Mouse (Mus musculus) T-helper 1 cell (primary cell): ENCODE data around the gene Grik4.
"Not testable (repeated sequence)": the region's sequence is repeated elsewhere in the genome, so short reads cannot be mapped to it uniquely, and the experiment has no call there.

Source experiments
- in situ Hi-C: fragments of 300-600 bp; cut with MboI, MseI; formaldehyde crosslinking; loops from one replicate; pipeline ENCODE4 v1.15.1; 2025; ENCODE audit warnings: high pct_unique_total_duplicates

Grik4 gene

DNA sequence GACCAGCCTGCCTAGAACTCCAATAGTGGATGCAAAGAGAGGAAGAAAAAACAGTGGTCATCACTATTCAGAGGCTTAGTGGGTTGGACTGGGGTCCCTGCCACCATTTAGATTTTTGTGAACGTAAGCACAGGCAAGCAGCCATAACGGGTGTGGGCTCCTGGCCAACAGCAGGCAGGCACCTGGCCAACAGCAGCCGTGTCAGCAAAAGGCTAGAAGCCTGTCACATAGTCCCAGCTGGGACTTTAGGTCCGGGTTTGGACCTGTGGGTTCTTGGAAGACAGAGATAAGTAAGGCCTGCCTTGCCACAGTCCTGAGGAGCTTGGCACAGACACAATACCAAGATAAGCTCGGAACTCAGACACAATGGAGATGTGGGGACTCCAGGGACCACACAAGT is 145.1 kb downstream of the Grik4 start:
- in situ Hi-C loops: no loop called here

DNA sequence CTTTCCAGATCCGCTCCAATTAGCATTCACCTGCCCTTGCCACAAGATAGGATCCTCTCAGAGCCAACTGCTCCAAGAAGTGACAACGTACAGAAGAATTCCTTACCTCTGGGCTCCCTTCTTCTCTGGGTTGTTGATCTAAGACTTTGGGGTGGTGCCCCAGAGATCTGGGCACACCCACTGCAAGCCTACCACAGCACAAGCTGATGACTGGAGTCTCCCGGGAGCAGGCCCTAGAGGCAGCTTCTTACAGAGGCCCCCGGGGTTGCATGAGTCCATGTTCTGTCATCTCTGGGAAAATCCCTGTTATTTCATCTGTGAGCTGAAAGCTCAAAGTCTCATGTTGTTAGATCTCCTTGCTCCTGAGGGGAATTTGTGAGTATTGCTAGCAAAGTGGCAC is 146.0 kb downstream of the Grik4 start:
- in situ Hi-C loops: no loop called here

GRCm38 (mm10) chr9:42797276-42797675 is 147.0 kb downstream of the Grik4 start:
- in situ Hi-C loops: no loop called here

GRCm38 (mm10) chr9:42795881-42796280 is 148.4 kb downstream of the Grik4 start:
- in situ Hi-C loops: no loop called here

DNA sequence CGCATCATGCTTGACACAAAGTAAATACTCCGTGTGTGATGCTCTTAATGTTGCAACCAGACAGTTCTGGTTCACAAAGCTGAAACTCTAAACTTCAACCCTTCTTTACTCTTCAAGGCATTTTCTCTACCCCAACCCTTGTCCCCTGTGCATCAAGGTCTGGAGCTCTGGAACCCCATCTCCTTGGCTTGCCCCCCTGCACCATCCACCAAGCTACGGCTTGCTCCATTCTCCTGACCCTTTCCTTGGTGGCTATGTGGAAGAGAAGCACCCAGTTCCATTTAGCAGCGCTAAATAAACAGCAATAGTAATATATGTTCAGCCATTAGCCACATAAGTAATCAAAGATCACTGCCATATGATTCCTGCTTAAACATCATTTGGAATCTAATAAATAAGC is 150.3 kb downstream of the Grik4 start:
- in situ Hi-C loops: no loop called here

- in situ Hi-C loops: no loop called here
These were observed 150.7 kb downstream of the Grik4 start for GRCm38 (mm10) chr9:42793581-42793980.

GRCm38 (mm10) chr9:42792381-42792780 is 151.9 kb downstream of the Grik4 start:
- in situ Hi-C loops: no loop called here

DNA sequence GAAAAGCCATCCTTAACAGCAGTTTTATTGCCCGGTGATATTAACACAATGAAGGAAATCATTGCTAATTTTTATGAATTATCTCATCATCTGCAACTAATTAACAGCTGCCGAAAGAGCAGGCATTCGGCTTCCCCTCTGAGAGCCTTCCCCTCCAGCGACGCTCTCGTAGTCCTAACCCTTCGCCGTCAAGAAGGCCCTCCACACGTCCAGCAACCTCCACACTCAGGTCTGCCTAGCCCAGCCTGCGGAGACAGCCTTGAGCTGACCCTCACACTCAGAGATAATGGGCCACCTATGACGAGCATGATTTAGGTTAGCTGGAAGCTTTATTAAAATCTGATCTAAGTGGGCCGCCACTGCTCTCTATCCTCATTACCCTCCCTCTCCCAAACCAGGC is 152.5 kb downstream of the Grik4 start:
- in situ Hi-C loops: no loop called here

DNA sequence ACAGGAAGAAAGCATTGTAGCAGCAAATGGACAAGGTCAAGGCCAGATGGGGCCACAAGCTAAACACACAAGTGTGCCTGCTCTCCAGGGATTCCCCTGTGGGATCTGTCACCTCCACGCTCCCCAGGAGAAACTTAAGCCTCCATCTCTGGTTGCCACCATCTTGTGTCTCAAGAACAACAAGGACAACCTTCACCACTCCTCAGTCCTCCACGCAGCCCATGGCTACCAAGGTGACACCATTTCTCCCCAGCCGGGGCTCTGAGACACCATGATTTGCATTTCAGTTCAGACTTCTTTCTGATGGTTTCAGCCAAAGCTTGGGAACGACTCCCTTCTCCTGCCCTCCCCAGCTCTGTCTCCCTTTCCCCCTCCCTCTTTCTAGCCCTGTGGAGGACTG is 152.9 kb downstream of the Grik4 start:
- in situ Hi-C loops: no loop called here

DNA sequence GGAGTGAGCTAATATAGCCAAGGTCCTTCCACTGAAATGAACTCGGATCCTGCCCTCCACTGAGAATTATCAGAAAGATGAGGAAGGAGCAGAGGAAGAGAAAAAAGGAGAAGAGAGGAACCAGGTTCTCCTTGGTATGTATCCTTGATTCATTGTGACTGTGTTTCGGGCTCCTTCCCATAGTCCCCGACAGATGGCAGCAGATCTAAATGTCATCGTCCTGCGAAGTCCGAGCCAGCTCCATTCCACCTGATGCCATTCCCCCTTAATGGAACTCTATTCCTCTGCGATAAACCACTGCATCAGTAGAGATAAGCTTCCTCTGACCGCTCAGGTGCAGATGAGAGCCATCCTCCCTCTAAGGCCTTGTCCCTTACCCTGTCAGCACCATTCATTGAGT is 155.8 kb downstream of the Grik4 start:
- in situ Hi-C loops: loop anchor here (5.0 kb wide), 1 partner anchor 159 kb away; no protein-coding TSS in a partner anchor

DNA sequence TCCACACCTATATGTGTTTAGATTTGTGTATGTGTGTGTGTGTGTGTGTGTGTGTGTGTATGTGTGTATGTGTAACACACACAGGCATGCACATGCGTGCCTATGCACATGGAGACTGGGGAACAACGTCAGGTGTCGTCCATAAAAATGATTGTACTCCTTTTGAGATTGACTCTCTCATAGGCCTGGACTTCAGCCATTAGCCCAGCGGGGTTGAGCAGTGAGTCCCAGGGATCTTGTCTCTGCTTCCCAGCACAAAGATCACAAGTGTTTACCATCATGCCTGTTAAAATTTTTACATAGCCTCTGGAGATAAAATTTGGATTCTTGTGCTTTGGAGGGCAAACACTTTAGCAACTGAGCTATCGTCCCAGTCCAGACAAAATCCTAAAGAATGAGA is 157.4 kb downstream of the Grik4 start:
- in situ Hi-C loops: loop anchor here (5.0 kb wide), 1 partner anchor 160 kb away; no protein-coding TSS in a partner anchor

- in situ Hi-C loops: loop anchor here (5.0 kb wide), 1 partner anchor 161 kb away; no protein-coding TSS in a partner anchor
These were observed 158.0 kb downstream of the Grik4 start for GRCm38 (mm10) chr9:42786286-42786685.

GRCm38 (mm10) chr9:42785173-42785830 is 159.0 kb downstream of the Grik4 start:
- in situ Hi-C loops: loop anchor here (5.0 kb wide), 1 partner anchor 162 kb away; no protein-coding TSS in a partner anchor

GRCm38 (mm10) chr9:42783248-42783903 is 160.9 kb downstream of the Grik4 start:
- in situ Hi-C loops: no loop called here

- in situ Hi-C loops: not testable (repeated sequence)
These were observed 165.6 kb downstream of the Grik4 start for GRCm38 (mm10) chr9:42778471-42779263.

DNA sequence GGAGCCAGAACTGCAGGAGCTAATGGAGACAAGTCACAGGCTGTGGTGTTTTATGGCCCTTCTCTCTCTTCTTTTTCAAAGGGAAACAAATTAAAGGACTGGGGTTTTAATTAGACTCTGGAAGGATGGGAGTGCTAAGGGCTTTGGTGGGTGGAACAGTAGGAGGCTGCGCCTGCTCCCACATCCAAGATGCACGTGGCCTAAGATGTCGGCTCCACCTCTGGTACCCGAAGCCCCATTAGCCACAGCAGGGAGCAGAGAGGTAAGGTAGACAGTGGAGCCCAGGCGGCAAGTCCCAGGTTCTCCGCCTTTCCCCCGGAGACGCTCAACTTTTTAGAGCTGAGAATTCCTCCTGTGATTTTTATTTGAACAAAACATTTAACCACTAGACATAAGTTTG is 166.4 kb downstream of the Grik4 start:
- in situ Hi-C loops: no loop called here

GRCm38 (mm10) chr9:42776804-42777203 is 167.5 kb downstream of the Grik4 start:
- in situ Hi-C loops: no loop called here

DNA sequence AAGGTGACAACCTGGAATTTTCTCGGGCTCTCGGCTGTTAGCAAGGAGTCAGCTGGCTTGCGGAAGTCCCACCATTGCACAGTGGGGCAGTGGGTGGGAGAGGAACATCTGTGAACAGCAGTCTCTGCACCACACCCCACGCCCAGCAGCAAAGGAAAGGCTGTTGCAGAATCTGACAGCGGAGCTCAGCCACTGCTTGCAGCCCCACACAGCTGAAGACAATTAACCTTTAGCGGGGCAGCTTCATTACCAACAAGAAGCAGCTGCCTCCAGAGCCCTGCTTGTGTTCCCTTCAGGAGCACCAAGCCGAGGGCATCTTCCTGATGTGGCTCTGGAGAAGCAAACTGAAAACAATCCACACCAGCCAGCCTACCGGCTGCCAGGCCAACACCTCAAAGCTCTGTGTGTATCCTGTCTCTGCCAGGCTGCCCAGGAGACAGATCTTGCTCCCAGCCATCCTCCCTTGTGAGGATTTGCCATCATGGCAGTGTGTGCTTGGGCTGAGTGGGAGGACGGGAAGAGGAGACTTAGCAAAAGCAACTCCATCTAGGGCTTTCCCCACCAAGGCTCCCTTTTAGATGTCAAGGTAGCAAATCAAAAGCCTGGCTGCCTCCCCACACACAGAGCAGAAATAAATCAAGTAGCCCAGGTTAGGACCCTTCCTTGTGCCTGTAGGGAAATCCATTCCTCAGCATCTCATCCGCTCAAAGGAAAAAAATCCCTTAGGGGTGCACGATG is 179.3 kb downstream of the Grik4 start:
- in situ Hi-C loops: no loop called here

DNA sequence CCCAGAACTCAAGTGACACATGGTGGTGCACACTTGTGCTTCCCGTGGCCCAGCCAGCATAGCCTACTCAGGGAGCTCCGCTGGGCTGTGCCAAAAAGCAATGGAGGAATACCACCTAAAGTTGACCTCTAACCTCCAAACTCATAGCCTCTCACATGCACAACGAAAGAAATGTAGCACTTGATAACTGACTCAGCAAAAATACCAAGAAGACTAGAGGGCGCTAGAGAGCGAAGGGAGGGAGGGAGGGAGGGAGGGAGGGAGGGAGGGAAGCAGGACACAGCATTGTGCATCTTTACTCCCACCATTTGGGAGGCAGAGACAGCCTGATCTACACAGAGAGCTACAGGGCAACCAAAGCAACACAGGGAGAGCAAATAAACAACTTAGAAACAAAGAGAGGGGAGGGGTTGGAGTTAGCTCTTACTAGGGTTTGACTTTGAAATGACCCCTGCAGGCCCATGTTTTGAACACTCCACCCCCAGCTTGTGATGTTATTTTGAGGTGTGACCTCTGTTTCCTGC is 185.5 kb downstream of the Grik4 start:
- in situ Hi-C loops: no loop called here

DNA sequence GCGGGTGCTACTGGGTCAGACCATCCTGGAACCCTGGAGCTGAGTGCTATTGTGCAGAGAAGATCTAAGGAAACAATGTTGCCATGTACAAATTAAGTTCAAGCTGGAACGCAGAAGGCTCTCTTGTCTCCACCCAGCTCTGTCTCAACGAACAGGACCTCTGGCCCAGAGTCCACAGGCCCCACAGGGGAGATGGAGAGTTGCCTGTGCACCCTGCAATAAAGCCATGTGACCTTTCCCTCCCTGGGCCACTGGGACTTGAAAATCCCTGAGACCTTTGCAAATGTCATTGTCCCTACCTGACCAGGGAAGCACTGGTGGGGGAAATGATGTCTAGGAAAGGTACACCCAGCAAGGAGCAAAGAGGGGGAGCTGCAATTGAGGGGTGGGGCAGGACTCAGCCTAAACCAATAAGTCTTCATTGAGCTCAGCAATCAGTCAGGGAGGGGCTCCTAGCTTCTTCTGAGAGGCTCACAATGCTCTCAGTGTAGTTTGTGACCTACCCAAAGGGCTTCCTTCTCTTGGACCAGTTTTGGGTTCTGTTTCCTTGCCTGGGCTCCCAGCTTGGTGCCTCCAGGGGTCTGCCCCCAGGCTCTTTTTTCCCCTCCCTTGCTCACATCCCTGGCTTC is 187.2 kb downstream of the Grik4 start:
- in situ Hi-C loops: no loop called here

DNA sequence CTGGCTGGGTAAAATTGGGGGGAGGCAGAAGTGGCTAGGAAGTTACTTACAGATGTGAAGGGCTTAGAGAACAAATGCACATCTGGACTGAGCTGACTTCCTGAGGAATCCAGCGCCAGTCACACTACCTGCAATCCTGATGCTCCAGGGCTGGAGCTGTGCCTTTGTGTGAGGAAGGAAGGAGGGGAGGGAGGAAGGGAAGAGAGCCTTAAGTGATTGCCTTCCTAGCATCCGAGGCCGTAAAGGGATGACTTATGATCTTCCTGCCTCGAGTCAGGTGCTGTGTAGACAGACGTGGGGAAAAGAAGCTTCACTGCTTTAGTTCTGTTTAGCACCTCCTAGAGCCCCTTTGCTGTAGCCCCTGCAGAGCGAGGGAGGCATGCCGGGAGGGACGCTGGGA is 189.6 kb downstream of the Grik4 start:
- in situ Hi-C loops: no loop called here
